Mouse (Mus musculus) telencephalon, adult 2 months (tissue): ENCODE data around the gene Ctbp2.

Experiments
- DNase-seq: peaks from one replicate; pipeline ENCODE4 v3.0.0-alpha.2; 2011; ENCODE audit warnings: low read depth, low spot score

Gene Ctbp2

GRCm38 (mm10) chr7:132939118-132939517 lies 185.0 kb downstream of the Ctbp2 start:
- no peak for DNase-seq
